Mouse (Mus musculus) splenic B cell, adult 2 months (primary cell): Measurements from ENCODE around the gene Tctn1.
A peak's percentile ranks its signal among the peaks of the same experiment; 100 is the strongest.
"Not testable (repeated sequence)": the region's sequence is repeated elsewhere in the genome, so short reads cannot be mapped to it uniquely, and the experiment has no call there.

Source experiments
- DNase-seq: peaks from one replicate; pipeline ENCODE4 v3.0.0-alpha.2; 2011; ENCODE audit warnings: low read depth, low spot score
- H3K27me3 ChIP-seq: 2 replicates; pipeline ENCODE4 v1.6.1; 2012; ENCODE audit warnings: mild to moderate bottlenecking, low read length, moderate library complexity, mixed read lengths; ENCODE audit not compliant: control insufficient read depth, poor library complexity, insufficient read depth, severe bottlenecking
- H3K36me3 ChIP-seq: 2 replicates; pipeline ENCODE4 v1.6.1; 2012; ENCODE audit warnings: mild to moderate bottlenecking, low read length, moderate library complexity, mixed read lengths; ENCODE audit not compliant: control insufficient read depth, poor library complexity, insufficient read depth, severe bottlenecking

Gene Tctn1

GRCm38 (mm10) chr5:122230816-122231215, 33.4 kb downstream of the Tctn1 start:
- H3K36me3 ChIP-seq, result peaks cover 30% of the 10 kb centered on the region
- no peaks in the 10 kb centered on the region for H3K27me3 ChIP-seq
- DNase-seq, result peak; percentile 56

- peaks cover 36% of the 10 kb centered on the region for H3K36me3 ChIP-seq
- DNase-seq, result no peak
- no peaks in the 10 kb centered on the region for H3K27me3 ChIP-seq
Measured at GRCm38 (mm10) chr5:122228772-122229171, 35.5 kb downstream of the Tctn1 start.

- peaks cover 37% of the 10 kb centered on the region for H3K36me3 ChIP-seq
- no peaks in the 10 kb centered on the region for H3K27me3 ChIP-seq
- peak; percentile 71 for DNase-seq
Measured at GRCm38 (mm10) chr5:122228271-122228765, 35.9 kb downstream of the Tctn1 start.

GRCm38 (mm10) chr5:122224291-122224690, 40.0 kb downstream of the Tctn1 start:
- DNase-seq, result no peak
- H3K36me3 ChIP-seq, result peaks cover 49% of the 10 kb centered on the region
- no peaks in the 10 kb centered on the region for H3K27me3 ChIP-seq

- peak; percentile 60 for DNase-seq
- H3K27me3 ChIP-seq, result no peaks in the 10 kb centered on the region
- peaks cover 47% of the 10 kb centered on the region for H3K36me3 ChIP-seq
Measured at GRCm38 (mm10) chr5:122221085-122221484, 43.2 kb downstream of the Tctn1 start.

- Histone ChIP-seq H3K27me3 (no peaks in the 10 kb centered on the region), H3K36me3 (peaks cover 38% of the 10 kb centered on the region)
- DNase-seq, result peak; percentile 99
Measured at GRCm38 (mm10) chr5:122219655-122220629, 44.3 kb downstream of the Tctn1 start.

GRCm38 (mm10) chr5:122218928-122219327, 45.3 kb downstream of the Tctn1 start:
- DNase-seq, result peak; percentile 76
- H3K36me3 ChIP-seq, result peaks cover 31% of the 10 kb centered on the region
- H3K27me3 ChIP-seq, result no peaks in the 10 kb centered on the region

GRCm38 (mm10) chr5:122218109-122218905, 46.0 kb downstream of the Tctn1 start:
- Histone ChIP-seq H3K27me3 (no peaks in the 10 kb centered on the region), H3K36me3 (peaks cover 32% of the 10 kb centered on the region)
- no peak for DNase-seq

- Histone ChIP-seq H3K27me3 (no peaks in the 10 kb centered on the region), H3K36me3 (peaks cover 30% of the 10 kb centered on the region)
- no peak for DNase-seq
Measured at GRCm38 (mm10) chr5:122217636-122218035, 46.6 kb downstream of the Tctn1 start.

GRCm38 (mm10) chr5:122213861-122214260, 50.4 kb downstream of the Tctn1 start:
- peak; percentile 67 for DNase-seq
- H3K36me3 ChIP-seq, result peaks cover 16% of the 10 kb centered on the region
- H3K27me3 ChIP-seq, result no peaks in the 10 kb centered on the region

GRCm38 (mm10) chr5:122212820-122213219, 51.4 kb downstream of the Tctn1 start:
- H3K27me3 ChIP-seq, result not testable (repeated sequence)

GRCm38 (mm10) chr5:122212125-122212524, 52.1 kb downstream of the Tctn1 start:
- no peaks in the 10 kb centered on the region for H3K27me3 ChIP-seq
- peaks cover 11% of the 10 kb centered on the region for H3K36me3 ChIP-seq
- peak; percentile 52 for DNase-seq

More at GRCm38 (mm10) chr5:122212820-122213219, 51.4 kb downstream of the Tctn1 start:
- peaks cover 13% of the 10 kb centered on the region for H3K36me3 ChIP-seq
- peak; percentile 53 for DNase-seq

- Histone ChIP-seq H3K27me3 (no peaks in the 10 kb centered on the region), H3K36me3 (peaks cover 5% of the 10 kb centered on the region)
- DNase-seq, result peak; percentile 23
Measured at GRCm38 (mm10) chr5:122210890-122211289, 53.4 kb downstream of the Tctn1 start.

- Histone ChIP-seq H3K36me3 (peaks cover 5% of the 10 kb centered on the region), H3K27me3 (no peaks in the 10 kb centered on the region)
- peak; percentile 90 for DNase-seq
Measured at GRCm38 (mm10) chr5:122209591-122210368, 54.5 kb downstream of the Tctn1 start.
